Mouse (Mus musculus): ENCODE results near the gene Krtap21-1.

Krtap21-1 gene

DNA sequence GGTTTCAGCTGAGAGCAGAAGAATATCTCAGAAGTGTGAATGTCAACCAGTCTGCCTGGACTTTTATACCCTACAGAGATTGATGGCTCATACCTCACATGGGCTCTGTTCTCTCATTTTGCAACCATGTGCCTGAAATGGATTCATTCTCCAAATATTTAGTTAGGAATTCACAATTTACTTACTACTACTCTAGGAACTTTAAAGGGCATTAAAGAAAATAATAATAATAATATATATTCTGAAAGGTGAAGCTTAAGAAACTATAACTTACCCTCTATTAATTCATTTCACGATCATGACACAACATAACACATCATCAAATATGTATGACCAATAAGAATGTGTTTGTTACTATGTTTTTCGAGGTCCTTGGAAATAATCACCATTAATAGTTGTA lies at the start of gene Krtap21-1:
Gene Krtap21-1, minus strand, starts transcription at position 101 of the 400 bp plus-strand sequence.
- DNase-seq (ENCODE audit: low spot score in 2 of 2) = no peak

DNA sequence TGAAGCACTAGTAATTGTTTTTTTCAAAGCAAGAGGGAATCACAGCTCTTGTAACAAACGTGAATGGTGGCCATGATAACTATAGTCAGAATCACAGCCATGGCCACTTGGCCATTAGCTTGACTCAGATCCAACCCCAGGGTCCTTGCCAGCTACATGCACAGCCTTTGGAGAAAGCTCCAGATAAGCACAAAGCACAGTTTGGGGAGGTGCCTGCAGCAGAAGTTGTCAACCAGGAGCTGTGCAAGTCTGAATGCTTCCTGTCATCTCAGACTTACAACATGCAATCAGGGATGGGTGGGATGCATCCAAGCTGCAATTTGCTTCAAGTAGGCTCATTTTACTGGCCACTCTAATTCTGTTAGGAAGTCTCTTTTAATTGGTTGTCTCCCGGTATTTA lies 25.9 kb upstream of the Krtap21-1 start:
- DNase-seq (ENCODE audit: low spot score in 2 of 2) = peak; percentile 6 to 11

DNA sequence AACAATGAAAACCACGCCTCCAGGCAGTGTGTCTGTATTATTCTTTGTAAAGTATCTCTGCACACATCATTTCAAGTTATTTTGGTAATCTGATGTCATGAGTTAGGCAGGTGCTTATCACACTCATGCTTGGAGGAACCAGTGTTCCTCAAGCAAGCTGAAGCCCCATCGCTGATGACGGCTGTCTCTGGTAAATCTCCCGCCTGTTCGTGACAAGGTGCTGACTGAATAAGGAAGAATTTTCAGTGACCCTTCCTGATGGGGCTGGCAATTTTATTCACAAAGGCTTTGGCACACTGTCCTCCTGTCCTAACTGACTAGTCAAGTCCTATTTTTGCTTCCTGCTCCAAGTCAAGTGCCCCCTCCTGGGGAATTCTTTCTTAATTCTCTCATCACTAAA lies 21.6 kb upstream of the Krtap21-1 start:
- DNase-seq (ENCODE audit: low spot score in 2 of 2) = no peak

DNA sequence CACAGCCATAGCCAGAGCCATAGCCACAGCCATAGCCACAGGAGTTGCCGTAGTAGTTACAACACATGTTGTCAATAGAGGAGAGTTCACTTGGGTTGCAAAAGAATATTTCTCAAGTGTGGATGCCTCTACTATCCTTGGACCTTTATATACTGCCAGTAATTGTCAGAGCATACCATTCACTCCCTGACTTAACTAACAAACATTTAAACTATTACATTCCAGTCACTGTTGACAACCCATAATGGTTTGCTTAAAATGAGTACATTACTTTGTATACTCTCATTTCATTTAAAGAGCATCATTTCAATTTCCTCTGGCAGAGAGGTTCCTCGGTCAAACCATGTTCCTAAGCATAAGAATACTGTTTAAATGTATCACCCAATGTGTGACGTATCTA lies 16.3 kb upstream of the Krtap21-1 start, which contains the start of gene Krtap6-2:
Gene Krtap6-2, minus strand, starts transcription at position 101 of the 400 bp plus-strand sequence.
- DNase-seq (ENCODE audit: low spot score in 2 of 2) = no peak

DNA sequence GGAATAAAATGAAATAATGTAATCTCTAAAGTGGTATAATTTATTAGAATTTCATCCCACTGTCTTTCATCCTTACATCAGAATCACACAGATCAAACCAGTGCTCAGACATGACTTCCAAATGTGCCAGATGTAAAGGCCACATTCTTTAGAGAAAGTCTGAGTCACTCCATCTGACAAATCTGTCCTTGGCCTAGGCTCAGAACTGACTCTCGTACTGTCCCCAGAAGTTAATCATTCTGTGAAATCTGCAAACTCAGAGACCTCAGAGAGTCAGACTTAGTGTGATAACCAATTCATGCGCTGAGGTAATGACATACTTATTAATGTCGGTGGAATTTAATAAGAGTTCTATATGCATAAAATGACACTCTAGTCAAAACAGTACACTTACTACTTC lies 12.6 kb upstream of the Krtap21-1 start:
- no peak for DNase-seq (ENCODE audit: low spot score in 2 of 2)

DNA sequence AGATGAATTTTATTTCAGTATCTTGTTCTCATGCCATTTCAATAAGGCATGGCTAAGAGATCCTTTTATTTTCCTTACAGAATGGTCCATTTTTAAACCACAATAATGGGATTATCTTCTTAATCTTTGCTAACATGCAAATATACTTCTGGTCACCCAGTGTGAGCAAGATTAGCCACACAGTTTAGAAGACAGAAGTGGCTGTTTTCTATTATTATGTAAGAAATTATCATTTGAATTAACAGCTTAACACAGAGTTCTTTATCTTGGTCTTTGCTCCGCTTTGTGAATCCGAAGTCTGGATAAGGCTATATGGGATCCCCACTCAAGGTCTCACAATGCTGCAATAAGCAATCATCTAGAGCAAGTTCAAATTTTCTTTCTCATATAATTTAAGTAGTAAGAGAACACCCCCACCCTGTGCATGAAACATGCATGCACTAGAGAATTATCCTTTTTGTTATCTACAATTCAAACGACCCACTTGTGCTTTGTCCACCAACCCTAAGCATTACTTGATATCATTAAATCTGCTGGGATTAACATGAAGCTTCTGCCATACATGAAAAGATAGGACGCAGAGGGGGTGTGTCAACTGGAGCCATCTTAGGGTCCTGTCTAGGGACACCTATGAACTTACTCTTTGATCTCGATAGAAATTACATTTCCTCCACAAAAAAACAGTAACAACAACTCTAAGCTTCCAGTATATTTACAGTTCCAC lies 6.8 kb upstream of the Krtap21-1 start:
- no peak for DNase-seq (ENCODE audit: low spot score in 2 of 2)

DNA sequence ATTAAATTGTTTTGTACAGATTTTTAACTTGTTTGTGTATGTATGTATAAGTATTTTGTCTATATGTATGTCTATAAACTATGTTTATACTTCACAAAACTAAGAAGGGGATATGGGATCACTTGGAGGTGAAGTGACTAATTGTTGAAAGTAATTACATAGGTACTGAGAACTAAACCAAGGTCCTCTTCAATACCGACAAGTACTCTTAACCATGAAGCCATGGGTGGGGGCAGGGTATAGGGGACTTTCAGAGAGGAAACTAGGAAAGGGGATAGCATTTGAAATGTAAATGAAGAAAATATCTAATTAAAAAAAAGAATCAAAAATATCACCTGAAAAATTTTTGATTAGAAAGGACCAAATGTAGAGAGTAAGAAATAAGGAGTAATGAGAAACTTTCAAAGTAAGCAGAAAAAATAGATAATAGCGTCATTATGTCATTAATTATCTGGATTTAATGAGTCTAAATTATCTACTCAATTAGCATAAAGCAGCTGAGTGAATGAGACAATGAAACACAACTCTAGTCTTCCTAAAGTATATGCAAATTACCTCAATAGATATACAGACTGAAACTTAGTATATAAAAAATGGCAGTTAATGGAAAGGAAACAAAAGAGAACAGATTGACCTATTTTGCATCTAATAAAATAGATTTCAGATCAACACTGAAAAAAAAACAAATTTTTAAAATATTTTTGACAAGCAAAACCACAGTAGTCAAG lies 30.8 kb downstream of the Krtap21-1 start:
- no peak for DNase-seq (ENCODE audit: low spot score in 2 of 2)

Data from frontal cortex, postnatal 10 days (tissue).